Mouse (Mus musculus): ENCODE data around the gene Ahsa1.

DNA sequence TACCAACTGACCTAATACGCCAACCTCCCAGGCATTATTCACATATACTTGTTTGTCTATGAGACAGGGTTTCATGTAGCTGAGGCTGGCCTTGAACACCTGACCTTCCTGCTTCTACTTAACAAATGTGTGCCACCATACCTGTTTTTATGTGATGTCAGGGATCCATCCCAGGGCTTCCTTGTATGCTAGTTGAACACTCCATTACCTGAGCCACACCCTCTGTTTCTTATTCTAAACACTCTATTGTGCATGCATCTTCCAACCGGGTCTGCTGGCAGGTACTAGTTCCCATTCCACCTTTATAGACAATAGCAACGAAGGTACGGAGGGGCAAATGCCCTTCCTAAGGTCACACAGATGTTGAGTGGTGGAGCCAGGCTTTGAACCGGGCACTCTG is 22.8 kb downstream of the Ahsa1 start:
- TF ChIP-seq CTCF (IDR thresholded peaks at IDR 0.05; ENCODE audit: low read depth): no peak
- TF ChIP-seq EP300 (IDR thresholded peaks at IDR 0.05; ENCODE audit: low read depth): no peak
